ENCODE assay signal across 8 mouse cellular contexts in the genomic region with DNA sequence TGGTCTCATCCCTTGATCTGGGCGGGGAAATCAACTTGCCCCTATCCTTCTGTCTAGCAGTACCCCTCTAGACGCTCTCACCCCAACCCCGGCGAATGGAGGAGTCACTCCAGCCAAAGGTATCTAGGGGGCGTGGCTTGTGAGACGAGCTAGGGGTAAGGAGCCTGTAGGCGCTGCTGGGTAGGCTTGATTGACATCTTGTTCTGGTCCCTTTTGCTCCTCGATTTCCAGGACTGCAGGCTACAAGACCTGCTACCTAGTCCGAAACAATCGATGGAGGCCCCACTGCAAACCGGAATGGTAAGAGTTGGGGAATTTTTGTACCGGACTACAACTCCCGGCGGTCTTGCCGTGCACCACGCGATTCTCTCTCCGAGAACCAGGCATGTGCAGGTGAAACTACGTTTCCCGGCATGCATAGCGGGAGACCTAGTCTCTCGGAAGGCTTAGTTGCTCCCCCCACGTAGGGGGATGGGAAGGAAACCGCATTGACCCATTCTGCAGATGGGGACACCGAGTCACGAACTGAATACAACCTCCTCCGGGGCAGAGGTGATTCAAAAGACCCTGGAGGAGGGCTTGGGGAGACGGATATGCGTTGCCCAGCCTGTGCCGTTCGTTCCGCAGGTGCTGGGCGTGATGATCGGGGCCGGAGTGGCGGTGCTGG. TPM values are rescaled to one million over a fixed set of nuclear protein-coding genes. Genes with fewer than 3 reads are reported as not detected.
DNase-seq lines count a peak whose midpoint lies in the region; ATAC-seq and TF ChIP-seq lines count a peak whose summit lies in the region.

No protein-coding gene starts in this region.

- H3K36me3 ChIP-seq in embryonic facial prominence, embryonic 15.5 days, result peaks cover 31% of the 10 kb centered on the region
- H3K36me3 ChIP-seq in limb, embryonic 14.5 days (ENCODE audit: control insufficient read depth, insufficient read depth, low read length), result peaks cover 35% of the 10 kb centered on the region
- H3K36me3 ChIP-seq in midbrain, postnatal 0 days (ENCODE audit: insufficient read depth, low read length), result peaks cover 22% of the 10 kb centered on the region

- H3K4me3 ChIP-seq in bone marrow, adult 2 months (replicated peaks; ENCODE audit: control insufficient read depth, low read depth, low read length), result peak overlapping the region; percentile 80
- H3K4me3 ChIP-seq in embryonic facial prominence, embryonic 15.5 days (replicated peaks), result peak overlapping the region; percentile 71
- H3K4me3 ChIP-seq in limb, embryonic 14.5 days (replicated peaks; ENCODE audit: low read length), result peak overlapping the region; percentile 57
- peak overlapping the region; percentile 67 for H3K4me3 ChIP-seq in midbrain, postnatal 0 days (ENCODE audit: low read depth, low read length)

- peak; percentile 97 for DNase-seq in 3T3-L1 (ENCODE audit: low read depth, low spot score)
- peak; percentile 94 for DNase-seq in heart, adult 8-10 months (ENCODE audit: low spot score)
- peak; percentile 97 for DNase-seq in kidney, adult 9 months
- DNase-seq in limb, embryonic 14.5 days (ENCODE audit: low spot score), result peak; percentile 98
- peak; percentile 96 for DNase-seq in midbrain, postnatal 0 days (ENCODE audit: low spot score)
- DNase-seq in spleen, postnatal 14 days (ENCODE audit: low spot score in 2 of 2), result peak; percentile 78 to 88

- no peak for TF ChIP-seq CTCF in bone marrow, adult 2 months (IDR thresholded peaks at IDR 0.05; ENCODE audit: control insufficient read depth, insufficient read depth, low read length)
- TF ChIP-seq CTCF in midbrain, postnatal 0 days (IDR thresholded peaks at IDR 0.05), result 0 out of 2 replicates have a peak, but pooled peaks have one; percentile 3

- peak overlapping the region; percentile 44 for H3K27ac ChIP-seq in bone marrow, adult 2 months (ENCODE audit: control insufficient read depth, insufficient read depth, low read depth, low read length, poor library complexity)
- H3K27ac ChIP-seq in embryonic facial prominence, embryonic 15.5 days (replicated peaks), result peak overlapping the region; percentile 85
- peak overlapping the region; percentile 69 for H3K27ac ChIP-seq in limb, embryonic 14.5 days (replicated peaks; ENCODE audit: low read depth, low read length)
- peak overlapping the region; percentile 86 for H3K27ac ChIP-seq in midbrain, postnatal 0 days (ENCODE audit: low read depth, low read length)

- H3K4me2 ChIP-seq in embryonic facial prominence, embryonic 15.5 days (replicated peaks), result peak overlapping the region; percentile 95
- peak overlapping the region; percentile 95 for H3K4me2 ChIP-seq in limb, embryonic 14.5 days (replicated peaks; ENCODE audit: low read depth, low read length, severe bottlenecking)
- H3K4me2 ChIP-seq in midbrain, postnatal 0 days (ENCODE audit: low read depth, low read length, poor library complexity, severe bottlenecking), result peak overlapping the region; percentile 94

- ATAC-seq in embryonic facial prominence, embryonic 15.5 days (ENCODE audit: insufficient number of reproducible peaks, low FRiP score, low TSS enrichment, low read depth), result peak; percentile 85
- peak; percentile 87 for ATAC-seq in limb, embryonic 14.5 days (ENCODE audit: low FRiP score, low read depth)
- peak; percentile 82 for ATAC-seq in midbrain, postnatal 0 days (ENCODE audit: low FRiP score)

- no peaks in the 10 kb centered on the region for H3K9me3 ChIP-seq in embryonic facial prominence, embryonic 15.5 days (replicated peaks)
- no peaks in the 10 kb centered on the region for H3K9me3 ChIP-seq in limb, embryonic 14.5 days (ENCODE audit: control insufficient read depth, low read length)
- no peaks in the 10 kb centered on the region for H3K9me3 ChIP-seq in midbrain, postnatal 0 days (ENCODE audit: low read length)

- H3K27me3 ChIP-seq in embryonic facial prominence, embryonic 15.5 days, result no peaks in the 10 kb centered on the region
- no peaks in the 10 kb centered on the region for H3K27me3 ChIP-seq in limb, embryonic 14.5 days (ENCODE audit: control insufficient read depth, insufficient read depth, low read length)
- H3K27me3 ChIP-seq in midbrain, postnatal 0 days (ENCODE audit: insufficient read depth, low read length), result no peaks in the 10 kb centered on the region

- H3K4me1 ChIP-seq in bone marrow, adult 2 months (ENCODE audit: control insufficient read depth, insufficient read depth, low read length), result no peaks in the 10 kb centered on the region; the same call in 1 of the 2 replicates
- H3K4me1 ChIP-seq in embryonic facial prominence, embryonic 15.5 days, result peaks cover 12% of the 10 kb centered on the region; the same call in 1 of the 2 replicates
- H3K4me1 ChIP-seq in limb, embryonic 14.5 days (ENCODE audit: control insufficient read depth, insufficient read depth, low read length), result peaks cover 4% of the 10 kb centered on the region; the same call in 1 of the 2 replicates
- H3K4me1 ChIP-seq in midbrain, postnatal 0 days (ENCODE audit: insufficient read depth, low read length), result no peaks in the 10 kb centered on the region

- under 1% methylated on average over 36 of the region's 36 CpGs for WGBS in bone marrow, adult 2 months
- WGBS in embryonic facial prominence, embryonic 15.5 days, result 1% methylated on average over 36 of the region's 36 CpGs
- WGBS in limb, embryonic 14.5 days, result 2% methylated on average over 36 of the region's 36 CpGs
- 2% methylated on average over 36 of the region's 36 CpGs for WGBS in midbrain, postnatal 0 days

- peak overlapping the region; percentile 47 for H3K9ac ChIP-seq in embryonic facial prominence, embryonic 15.5 days
- peak overlapping the region; percentile 65 for H3K9ac ChIP-seq in limb, embryonic 14.5 days (ENCODE audit: low read depth, low read length, severe bottlenecking)
- H3K9ac ChIP-seq in midbrain, postnatal 0 days (replicated peaks; ENCODE audit: low read length, poor library complexity, severe bottlenecking), result peak overlapping the region; percentile 70

- peak; percentile 15; the same call in 1 of the 2 replicates for TF ChIP-seq POLR2A in bone marrow, adult 2 months (IDR thresholded peaks at IDR 0.05; ENCODE audit: borderline replicate concordance, control insufficient read depth, low read depth, low read length)
- peak; percentile 46; the same call in 1 of the 2 replicates for TF ChIP-seq POLR2A in limb, embryonic 14.5 days (IDR thresholded peaks at IDR 0.05; ENCODE audit: borderline replicate concordance, extremely low read depth, insufficient read depth, insufficient read length)

RNA-seq across cellular contexts. Expression of a gene that starts 1.4 kb away (rescaled TPM):
- 36.3 and 52.7 TPM in 2 replicates for polyA plus RNA-seq in bone marrow, adult 2 months (2011; ENCODE audit: insufficient read depth, insufficient read length, low replicate concordance, missing spikeins)
- polyA plus RNA-seq in embryonic facial prominence, embryonic 15.5 days (2015; fragmentation: Nextera tagmentation; extraction: Ambion mirVana), result 23.8 and 24.3 TPM in 2 replicates
- total RNA-seq in heart, adult 8-10 months (2022), result 1 to 10 TPM; 8.8 to 9.8 (median 9.6) TPM
- polyA plus RNA-seq in limb, embryonic 14.5 days (2012; rRNA removed), result 51.8 and 64.4 TPM in 2 replicates
- polyA plus RNA-seq in limb, embryonic 14.5 days (2014; fragmentation: Nextera tagmentation; extraction: Ambion mirVana), result 18.8 and 20.7 TPM in 2 replicates
- total RNA-seq in midbrain, postnatal 0 days (2014; rRNA removed), result 57.0 and 57.5 TPM in 2 replicates
- polyA plus RNA-seq in midbrain, postnatal 0 days (2015; fragmentation: Nextera tagmentation; extraction: Ambion mirVana), result 35.5 and 36.8 TPM in 2 replicates

RNA-seq across cellular contexts. Expression of a gene that starts 16.3 kb away (rescaled TPM):
- polyA plus RNA-seq in bone marrow, adult 2 months (2011; ENCODE audit: insufficient read depth, insufficient read length, low replicate concordance, missing spikeins), result 97.4 and 154 TPM in 2 replicates
- polyA plus RNA-seq in embryonic facial prominence, embryonic 15.5 days (2015; fragmentation: Nextera tagmentation; extraction: Ambion mirVana), result 55.4 and 65.7 TPM in 2 replicates
- total RNA-seq in heart, adult 8-10 months (2022), result 10 to 100 TPM; 20.6 to 24.2 (median 23.3) TPM
- 148 and 202 TPM in 2 replicates for polyA plus RNA-seq in limb, embryonic 14.5 days (2012; rRNA removed)
- 36.6 and 42.3 TPM in 2 replicates for polyA plus RNA-seq in limb, embryonic 14.5 days (2014; fragmentation: Nextera tagmentation; extraction: Ambion mirVana)
- total RNA-seq in midbrain, postnatal 0 days (2014; rRNA removed), result 93.8 and 116 TPM in 2 replicates
- 108 and 117 TPM in 2 replicates for polyA plus RNA-seq in midbrain, postnatal 0 days (2015; fragmentation: Nextera tagmentation; extraction: Ambion mirVana)

RNA-seq across cellular contexts. Expression of a gene that starts 23.6 kb away (rescaled TPM):
- 3.9 and 5.8 TPM in 2 replicates for polyA plus RNA-seq in bone marrow, adult 2 months (2011; ENCODE audit: insufficient read depth, insufficient read length, low replicate concordance, missing spikeins)
- 48.6 and 53.1 TPM in 2 replicates for polyA plus RNA-seq in embryonic facial prominence, embryonic 15.5 days (2015; fragmentation: Nextera tagmentation; extraction: Ambion mirVana)
- 10 to 100 TPM; 24.2 to 30.9 (median 29.6) TPM for total RNA-seq in heart, adult 8-10 months (2022)
- polyA plus RNA-seq in limb, embryonic 14.5 days (2012; rRNA removed), result 76.7 and 125 TPM in 2 replicates
- polyA plus RNA-seq in limb, embryonic 14.5 days (2014; fragmentation: Nextera tagmentation; extraction: Ambion mirVana), result 27.5 and 27.9 TPM in 2 replicates
- 85.5 and 106 TPM in 2 replicates for total RNA-seq in midbrain, postnatal 0 days (2014; rRNA removed)
- 57.1 and 58.3 TPM in 2 replicates for polyA plus RNA-seq in midbrain, postnatal 0 days (2015; fragmentation: Nextera tagmentation; extraction: Ambion mirVana)

RNA-seq across cellular contexts. Expression of a gene that starts 45.9 kb away (rescaled TPM):
- polyA plus RNA-seq in bone marrow, adult 2 months (2011; ENCODE audit: insufficient read depth, insufficient read length, low replicate concordance, missing spikeins), result 1.00 TPM in 1 of 2 replicates, not detected in the other
- polyA plus RNA-seq in embryonic facial prominence, embryonic 15.5 days (2015; fragmentation: Nextera tagmentation; extraction: Ambion mirVana), result not detected in 2 replicates
- under 1 TPM in 1 of 4 experiments, not detected in 3; 0.16 TPM for total RNA-seq in heart, adult 8-10 months (2022)
- polyA plus RNA-seq in limb, embryonic 14.5 days (2012; rRNA removed), result 0.11 and 0.17 TPM in 2 replicates
- not detected in 2 replicates for polyA plus RNA-seq in limb, embryonic 14.5 days (2014; fragmentation: Nextera tagmentation; extraction: Ambion mirVana)
- total RNA-seq in midbrain, postnatal 0 days (2014; rRNA removed), result 0.47 and 0.55 TPM in 2 replicates
- polyA plus RNA-seq in midbrain, postnatal 0 days (2015; fragmentation: Nextera tagmentation; extraction: Ambion mirVana), result 0.64 and 0.68 TPM in 2 replicates

RNA-seq across cellular contexts. Expression of a gene that starts 49.1 kb away (rescaled TPM):
- 1.7 and 2.6 TPM in 2 replicates for polyA plus RNA-seq in bone marrow, adult 2 months (2011; ENCODE audit: insufficient read depth, insufficient read length, low replicate concordance, missing spikeins)
- polyA plus RNA-seq in embryonic facial prominence, embryonic 15.5 days (2015; fragmentation: Nextera tagmentation; extraction: Ambion mirVana), result 5.9 and 9.7 TPM in 2 replicates
- 1 to 10 TPM; 2.6 to 4.7 (median 4.1) TPM for total RNA-seq in heart, adult 8-10 months (2022)
- 6.0 and 7.7 TPM in 2 replicates for polyA plus RNA-seq in limb, embryonic 14.5 days (2012; rRNA removed)
- 2.7 and 4.7 TPM in 2 replicates for polyA plus RNA-seq in limb, embryonic 14.5 days (2014; fragmentation: Nextera tagmentation; extraction: Ambion mirVana)
- 1.8 and 2.2 TPM in 2 replicates for total RNA-seq in midbrain, postnatal 0 days (2014; rRNA removed)
- polyA plus RNA-seq in midbrain, postnatal 0 days (2015; fragmentation: Nextera tagmentation; extraction: Ambion mirVana), result 3.1 and 3.6 TPM in 2 replicates

Comparison
In these comparisons a context has a peak if more than half of its experiments do, and no peak if none do; other contexts are left out.
1. Peak in every context shown above with its lines: DNase-seq, ATAC-seq, H3K4me3 ChIP-seq and H3K27ac ChIP-seq.